Mouse (Mus musculus) lung, embryonic 15.5 days (tissue): Measurements from ENCODE around the gene Rab30. TPM values are rescaled to one million over a fixed set of nuclear protein-coding genes. Genes with fewer than 3 reads are reported as not detected.

ENCODE experiments used
- ATAC-seq: fragments of 200-750 bp; cut with Nextera tagmentation; 2 replicates; pipeline ENCODE4 v1.8.0; 2017; ENCODE audit warnings: moderate number of reproducible peaks, borderline replicate concordance; ENCODE audit not compliant: low FRiP score, low TSS enrichment; ENCODE audit errors: extremely low read depth
- H3K27ac ChIP-seq: fragments of 300-500 bp; sonication (generic); 2 replicates; pipeline ENCODE4 v1.5.1; 2015; ENCODE audit warnings: moderate library complexity, mild to moderate bottlenecking, inconsistent platforms
- H3K27me3 ChIP-seq: fragments of 300-500 bp; sonication (generic); 2 replicates; pipeline ENCODE4 v1.6.1; 2015; ENCODE audit warnings: inconsistent platforms
- H3K36me3 ChIP-seq: fragments of 300-500 bp; sonication (generic); 2 replicates; pipeline ENCODE4 v1.6.1; 2015; ENCODE audit warnings: inconsistent platforms
- H3K4me1 ChIP-seq: fragments of 300-500 bp; sonication (generic); 2 replicates; pipeline ENCODE4 v1.6.1; 2015; ENCODE audit warnings: inconsistent platforms
- H3K4me2 ChIP-seq: fragments of 300-500 bp; sonication (generic); 2 replicates; pipeline ENCODE4 v1.6.1; 2015; ENCODE audit warnings: inconsistent platforms, mild to moderate bottlenecking, moderate library complexity
- H3K4me3 ChIP-seq: fragments of 300-500 bp; sonication (generic); 2 replicates; pipeline ENCODE4 v1.5.1; 2015; ENCODE audit warnings: mild to moderate bottlenecking, inconsistent platforms
- H3K9ac ChIP-seq: fragments of 300-500 bp; sonication (generic); 2 replicates; pipeline ENCODE4 v1.6.1; 2015; ENCODE audit warnings: inconsistent platforms
- H3K9me3 ChIP-seq: fragments of 300-500 bp; sonication (generic); 2 replicates; pipeline ENCODE4 v1.6.1; 2016; ENCODE audit warnings: inconsistent platforms
- WGBS: fragments of 180-500 bp; shearing (Covaris S2); methylation state at CpG from one replicate; pipeline ENCODE4 v1.1.7; 2015; 5-methylcytosine and 5-hydroxymethylcytosine counted together
- polyA plus RNA-seq: library from polyadenylated mRNA; unstranded; fragments of >200 nt; fragmentation: Nextera tagmentation; extraction: Ambion mirVana; gene quantifications from 2 replicates; pipeline ENCODE4 v1.2.1, GENCODE M21; 2015

Rab30 gene
- polyA plus RNA-seq, 1 experiment from 2014 or later, result 5.0 TPM

- Histone ChIP-seq H3K27ac (0 out of 2 replicates have a peak overlapping the region, but pooled peaks have one; percentile 29), H3K9ac (no peak overlapping the region), H3K36me3 (no peaks in the 10 kb centered on the region), H3K4me3 (no peak overlapping the region), H3K27me3 (no peaks in the 10 kb centered on the region), H3K4me2 (no peak overlapping the region), H3K4me1 (no peaks in the 10 kb centered on the region), H3K9me3 (no peaks in the 10 kb centered on the region)
- 16% methylated on average over 4 of the region's 4 CpGs for WGBS
- ATAC-seq, result no peak; the same call in 1 of the 2 replicates
Measured at GRCm38 (mm10) chr7:92890618-92891230, 149.3 kb downstream of the Rab30 start.

DNA sequence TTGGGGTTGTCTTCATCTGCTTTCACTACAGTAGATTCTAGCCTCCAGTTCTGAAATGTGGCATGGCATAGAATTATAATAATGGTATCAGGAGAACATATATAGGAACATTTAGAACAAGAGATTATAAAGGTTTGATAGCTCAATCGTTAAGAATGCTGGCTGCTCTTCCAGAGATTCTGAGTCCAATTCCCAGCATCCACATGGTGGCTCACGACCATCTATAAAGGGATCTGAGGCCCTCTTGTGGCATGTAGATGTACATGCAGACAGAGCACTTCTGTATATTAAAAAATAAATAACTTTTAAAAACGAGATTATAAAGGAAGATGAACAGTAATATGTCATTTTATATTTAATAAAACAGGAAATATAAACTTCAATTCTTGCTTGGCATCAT is 152.1 kb downstream of the Rab30 start:
- Histone ChIP-seq H3K9me3 (no peaks in the 10 kb centered on the region), H3K4me3 (no peak overlapping the region), H3K4me1 (no peaks in the 10 kb centered on the region), H3K27ac (no peak overlapping the region), H3K36me3 (no peaks in the 10 kb centered on the region), H3K4me2 (no peak overlapping the region), H3K9ac (no peak overlapping the region), H3K27me3 (no peaks in the 10 kb centered on the region)
- WGBS, result 42% methylated on average over 3 of the region's 3 CpGs
- no peak for ATAC-seq

Other genes with a start within 250 kb of the Rab30 start
- 46.6 and 47.3 TPM in 2 replicates for gene Ccdc90b, start 180.5 kb upstream of the Rab30 start, polyA plus RNA-seq
- 6.3 and 8.5 TPM in 2 replicates for gene Ankrd42, start 104.5 kb upstream of the Rab30 start, polyA plus RNA-seq
- 18.9 and 22.1 TPM in 2 replicates for gene Pcf11, start 71.7 kb upstream of the Rab30 start, polyA plus RNA-seq
- gene Ddias, start 132.6 kb downstream of the Rab30 start, polyA plus RNA-seq, result 15.5 and 16.4 TPM in 2 replicates
- gene Prcp, start 132.9 kb downstream of the Rab30 start, polyA plus RNA-seq, result 43.1 and 43.2 TPM in 2 replicates